Mouse (Mus musculus) hindbrain, embryonic 16.5 days (tissue): ENCODE results near the gene Zcchc10. TPM values are rescaled to one million over a fixed set of nuclear protein-coding genes. Genes with fewer than 3 reads are reported as not detected.
"Not testable (repeated sequence)": the region's sequence is repeated elsewhere in the genome, so short reads cannot be mapped to it uniquely, and the experiment has no call there.

ENCODE experiments used
- ATAC-seq: fragments of 200-750 bp; cut with Nextera tagmentation; 2 replicates; pipeline ENCODE4 v1.8.0; 2017; ENCODE audit warnings: moderate TSS enrichment, moderate library complexity
- H3K27ac ChIP-seq: fragments of 300-500 bp; sonication (generic); 2 replicates; pipeline ENCODE4 v1.5.1; 2014; ENCODE audit warnings: low read depth, mild to moderate bottlenecking, control low read depth, low read length, moderate library complexity
- H3K27me3 ChIP-seq: fragments of 300-500 bp; sonication (generic); replicated peaks from 2 replicates; pipeline ENCODE4 v1.6.1; 2014; ENCODE audit warnings: low read length; ENCODE audit not compliant: control insufficient read depth, insufficient read depth
- H3K36me3 ChIP-seq: fragments of 300-500 bp; sonication (generic); 2 replicates; pipeline ENCODE4 v1.6.1; 2014; ENCODE audit warnings: mild to moderate bottlenecking, low read length, moderate library complexity, mixed read lengths; ENCODE audit not compliant: control insufficient read depth, insufficient read depth
- H3K4me1 ChIP-seq: fragments of 300-500 bp; sonication (generic); 2 replicates; pipeline ENCODE4 v1.6.1; 2014; ENCODE audit warnings: low read depth, low read length; ENCODE audit not compliant: control insufficient read depth, insufficient read depth
- H3K4me2 ChIP-seq: fragments of 300-500 bp; sonication (generic); 2 replicates; pipeline ENCODE4 v1.6.1; 2014; ENCODE audit warnings: mild to moderate bottlenecking, low read length, control low read depth, moderate library complexity
- H3K4me3 ChIP-seq: fragments of 300-500 bp; sonication (generic); 2 replicates; pipeline ENCODE4 v1.5.1; 2014; ENCODE audit warnings: mild to moderate bottlenecking, low read length, control low read depth, moderate library complexity
- H3K9ac ChIP-seq: fragments of 300-500 bp; sonication (generic); 2 replicates; pipeline ENCODE4 v1.6.1; 2014; ENCODE audit warnings: low read depth, mild to moderate bottlenecking, control low read depth, low read length, moderate library complexity
- H3K9me3 ChIP-seq: fragments of 300-500 bp; sonication (generic); 2 replicates; pipeline ENCODE4 v1.6.1; 2014; ENCODE audit warnings: mild to moderate bottlenecking, low read length, moderate library complexity; ENCODE audit not compliant: control insufficient read depth
- WGBS: fragments of 180-500 bp; shearing (Covaris S2); extraction: QIAGEN DNeasy Blood & Tissue Kit; methylation state at CpG from one replicate; pipeline ENCODE4 v1.1.7; 2014; 5-methylcytosine and 5-hydroxymethylcytosine counted together
- polyA plus RNA-seq: library from polyadenylated mRNA; unstranded; fragments of >200 nt; fragmentation: Nextera tagmentation; extraction: Ambion mirVana; gene quantifications from 2 replicates; pipeline ENCODE4 v1.2.1, GENCODE M21; 2015

The Zcchc10 gene
- polyA plus RNA-seq, 1 experiment from 2014 or later: 11.9 TPM

GRCm38 (mm10) chr11:53311385-53311784, 13.1 kb upstream of the Zcchc10 start:
- no peak for ATAC-seq
- Histone ChIP-seq H3K4me2 (no peak overlapping the region), H3K27me3 (no peaks in the 10 kb centered on the region), H3K4me1 (no peaks in the 10 kb centered on the region), H3K27ac (no peak overlapping the region), H3K9me3 (no peaks in the 10 kb centered on the region), H3K9ac (no peak overlapping the region), H3K36me3 (no peaks in the 10 kb centered on the region), H3K4me3 (no peak overlapping the region)
- WGBS: 47% methylated on average over 1 of the region's 1 CpGs

GRCm38 (mm10) chr11:53312823-53313222, 11.7 kb upstream of the Zcchc10 start:
- not testable (repeated sequence) for H3K9me3 ChIP-seq, H3K4me1 ChIP-seq, H3K27ac ChIP-seq, H3K27me3 ChIP-seq, H3K36me3 ChIP-seq, H3K4me2 ChIP-seq, H3K4me3 ChIP-seq, ATAC-seq, H3K9ac ChIP-seq
- 82% methylated on average over 1 of the region's 1 CpGs for WGBS

GRCm38 (mm10) chr11:53314770-53315173, 9.7 kb upstream of the Zcchc10 start:
- no peak overlapping the region for H3K4me2 ChIP-seq
- no peak overlapping the region for H3K4me3 ChIP-seq
- no peak overlapping the region for H3K27ac ChIP-seq
- H3K9me3 ChIP-seq: no peaks in the 10 kb centered on the region
- H3K27me3 ChIP-seq: no peaks in the 10 kb centered on the region
- no peaks in the 10 kb centered on the region for H3K4me1 ChIP-seq
- no peak for ATAC-seq
- H3K9ac ChIP-seq: no peak overlapping the region
- 69% methylated on average over 1 of the region's 1 CpGs for WGBS
- H3K36me3 ChIP-seq: no peaks in the 10 kb centered on the region

- no peaks in the 10 kb centered on the region for H3K9me3 ChIP-seq
- no peak for ATAC-seq
- WGBS: 54% methylated on average over 6 of the region's 6 CpGs
- H3K36me3 ChIP-seq: no peaks in the 10 kb centered on the region
- no peak overlapping the region for H3K9ac ChIP-seq
- H3K4me1 ChIP-seq: no peaks in the 10 kb centered on the region
- H3K27me3 ChIP-seq: no peaks in the 10 kb centered on the region
- no peak overlapping the region for H3K4me3 ChIP-seq
- no peak overlapping the region for H3K27ac ChIP-seq
- no peak overlapping the region for H3K4me2 ChIP-seq
Measured at GRCm38 (mm10) chr11:53316996-53317395, 7.5 kb upstream of the Zcchc10 start.

GRCm38 (mm10) chr11:53318041-53318440, 6.4 kb upstream of the Zcchc10 start:
- no peaks in the 10 kb centered on the region for H3K9me3 ChIP-seq
- 88% methylated on average over 7 of the region's 7 CpGs for WGBS
- no peak for ATAC-seq

GRCm38 (mm10) chr11:53318568-53318967, 5.9 kb upstream of the Zcchc10 start:
- not testable (repeated sequence) for H3K27me3 ChIP-seq, ATAC-seq, H3K27ac ChIP-seq, H3K4me2 ChIP-seq, H3K4me3 ChIP-seq, H3K4me1 ChIP-seq, H3K36me3 ChIP-seq, H3K9me3 ChIP-seq, H3K9ac ChIP-seq
- 94% methylated on average over 3 of the region's 3 CpGs for WGBS

More at GRCm38 (mm10) chr11:53318041-53318440, 6.4 kb upstream of the Zcchc10 start:
- Histone ChIP-seq H3K27me3 (no peaks in the 10 kb centered on the region), H3K4me3 (no peak overlapping the region), H3K4me1 (no peaks in the 10 kb centered on the region), H3K4me2 (no peak overlapping the region), H3K9ac (no peak overlapping the region), H3K36me3 (no peaks in the 10 kb centered on the region), H3K27ac (no peak overlapping the region)

GRCm38 (mm10) chr11:53319867-53320266, 4.6 kb upstream of the Zcchc10 start:
- not testable (repeated sequence) for H3K9ac ChIP-seq, H3K36me3 ChIP-seq, H3K4me3 ChIP-seq, H3K27me3 ChIP-seq, H3K4me2 ChIP-seq, ATAC-seq, H3K27ac ChIP-seq, H3K4me1 ChIP-seq, H3K9me3 ChIP-seq
- WGBS: 95% methylated on average over 13 of the region's 13 CpGs

- Histone ChIP-seq H3K36me3 (peaks cover 21% of the 10 kb centered on the region), H3K9ac (no peak overlapping the region), H3K4me3 (no peak overlapping the region), H3K4me1 (peaks cover 4% of the 10 kb centered on the region), H3K4me2 (no peak overlapping the region), H3K9me3 (no peaks in the 10 kb centered on the region), H3K27me3 (no peaks in the 10 kb centered on the region), H3K27ac (no peak overlapping the region)
- no peak for ATAC-seq
- WGBS: 90% methylated on average over 7 of the region's 7 CpGs
Measured at GRCm38 (mm10) chr11:53330325-53330724, 5.8 kb downstream of the Zcchc10 start.

GRCm38 (mm10) chr11:53331121-53331520, 6.6 kb downstream of the Zcchc10 start:
- H3K4me2 ChIP-seq: no peak overlapping the region

GRCm38 (mm10) chr11:53332076-53332680, 7.7 kb downstream of the Zcchc10 start:
- Histone ChIP-seq H3K4me1 (no peaks in the 10 kb centered on the region), H3K4me3 (no peak overlapping the region), H3K9me3 (no peaks in the 10 kb centered on the region), H3K4me2 (no peak overlapping the region), H3K36me3 (peaks cover 21% of the 10 kb centered on the region), H3K27ac (no peak overlapping the region), H3K27me3 (no peaks in the 10 kb centered on the region), H3K9ac (no peak overlapping the region)
- no peak for ATAC-seq
- 91% methylated on average over 14 of the region's 14 CpGs for WGBS

More at GRCm38 (mm10) chr11:53331121-53331520, 6.6 kb downstream of the Zcchc10 start:
- Histone ChIP-seq H3K36me3 (peaks cover 21% of the 10 kb centered on the region), H3K4me1 (no peaks in the 10 kb centered on the region), H3K27me3 (no peaks in the 10 kb centered on the region), H3K9me3 (no peaks in the 10 kb centered on the region), H3K4me3 (no peak overlapping the region), H3K27ac (no peak overlapping the region), H3K9ac (no peak overlapping the region)
- 96% methylated on average over 6 of the region's 6 CpGs for WGBS
- ATAC-seq: no peak
